Mouse (Mus musculus) liver, postnatal 0 days (tissue): ENCODE results near the gene Pidd1.

Experiments
- CTCF ChIP-seq: sonication (generic); IDR thresholded peaks from 2 replicates; pipeline ENCODE4 v1.5.1; 2016; ENCODE audit warnings: antibody characterized with exemption, low read depth
- EP300 ChIP-seq: IDR thresholded peaks from 2 replicates; pipeline ENCODE4 v1.6.1; 2016; ENCODE audit warnings: antibody characterized with exemption, low read depth, mild to moderate bottlenecking

DNA sequence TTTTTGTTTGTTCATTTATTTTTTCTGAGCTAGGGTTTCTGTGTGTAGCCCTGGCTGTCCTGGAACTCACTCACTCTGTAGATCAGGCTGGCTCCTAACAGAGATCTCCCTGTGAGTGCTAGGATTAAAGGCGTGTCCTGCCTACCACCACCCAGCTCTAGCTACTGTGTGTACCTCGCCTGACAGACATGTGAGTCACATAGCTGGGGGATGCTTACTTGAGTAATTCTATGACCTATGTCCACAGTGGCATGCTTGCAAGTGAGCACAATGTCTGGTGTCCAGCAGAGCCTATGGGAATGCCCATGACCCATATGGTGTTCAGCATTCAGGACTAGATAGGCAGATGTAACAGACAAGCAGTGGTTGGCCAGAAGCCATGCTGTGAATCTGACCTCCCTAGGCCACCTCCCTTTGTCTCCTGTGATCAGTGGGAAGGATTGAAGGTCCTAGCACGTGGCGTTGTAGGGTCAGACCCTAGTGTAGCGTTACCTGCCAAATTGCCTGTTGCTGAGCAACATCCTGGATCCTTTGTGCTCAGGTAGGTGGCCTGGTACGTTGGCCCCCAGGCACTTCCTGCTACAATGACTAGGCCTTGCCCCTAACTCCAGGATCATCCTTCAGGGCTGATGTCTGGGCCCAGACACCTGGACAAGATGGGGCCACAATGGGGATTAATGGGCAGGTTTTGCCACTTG is 27.5 kb downstream of the Pidd1 start:
- TF ChIP-seq CTCF = no peak
- no peak for TF ChIP-seq EP300
